In genomic region chr1:181149373-181150017, GRCm38 (mm10) we compare ENCODE assay signal across 27 mouse cellular contexts. TPM values are rescaled to one million over a fixed set of nuclear protein-coding genes. Genes with fewer than 3 reads are reported as not detected.
DNase-seq lines count a peak whose midpoint lies in the region; ATAC-seq lines count a peak whose summit lies in the region.
"Had no signal": no experiment of that assay in that cellular context is flagged by ENCODE, and none has a peak within 500 bp of the region (broad histone marks: within the 10 kb centered on the region; RNA-seq: fewer than 3 reads in every experiment).

No protein-coding gene starts in this region.

- no peak overlapping the region for H3K4me2 ChIP-seq in forebrain, embryonic 12.5 days
- H3K4me2 ChIP-seq in forebrain, embryonic 16.5 days (ENCODE audit: low read length): no peak overlapping the region
- H3K4me2 ChIP-seq in liver, embryonic 12.5 days: peak overlapping the region; percentile 54
- H3K4me2 ChIP-seq in liver, embryonic 15.5 days: peak overlapping the region; percentile 56
- H3K4me2 ChIP-seq: heart, embryonic 15.5 days; limb, embryonic 13.5 days; lung, embryonic 15.5 days; midbrain, embryonic 13.5 days; neural tube, embryonic 15.5 days had no signal

- ATAC-seq in forebrain, embryonic 12.5 days (ENCODE audit: low FRiP score): no peak
- ATAC-seq in forebrain, embryonic 16.5 days: no peak
- no peak for ATAC-seq in liver, embryonic 12.5 days
- no peak for ATAC-seq in liver, embryonic 15.5 days (ENCODE audit: insufficient read depth)
- ATAC-seq: activated CD4-positive, CD25-positive, alpha-beta regulatory T cell, adult 4 months; hindbrain, embryonic 16.5 days; Patski had no signal

- H3K4me1 ChIP-seq in forebrain, embryonic 12.5 days: peaks cover 40% of the 10 kb centered on the region
- H3K4me1 ChIP-seq in forebrain, embryonic 16.5 days (replicated peaks; ENCODE audit: control insufficient read depth, insufficient read depth, low read length): peaks cover 25% of the 10 kb centered on the region
- H3K4me1 ChIP-seq in liver, embryonic 12.5 days: peaks cover 69% of the 10 kb centered on the region
- peaks cover 67% of the 10 kb centered on the region for H3K4me1 ChIP-seq in liver, embryonic 15.5 days (replicated peaks)

- H3K27me3 ChIP-seq in forebrain, embryonic 12.5 days: no peaks in the 10 kb centered on the region
- H3K27me3 ChIP-seq in forebrain, embryonic 16.5 days (replicated peaks; ENCODE audit: control insufficient read depth, insufficient read depth, low read length): no peaks in the 10 kb centered on the region
- H3K27me3 ChIP-seq in liver, embryonic 12.5 days (replicated peaks): no peaks in the 10 kb centered on the region
- H3K27me3 ChIP-seq in liver, embryonic 15.5 days: no peaks in the 10 kb centered on the region
- H3K27me3 ChIP-seq: heart, embryonic 15.5 days; limb, embryonic 13.5 days; lung, embryonic 15.5 days; midbrain, embryonic 13.5 days; neural tube, embryonic 15.5 days; Patski had no signal

- 78% methylated on average over 3 of the region's 3 CpGs for WGBS in forebrain, embryonic 12.5 days
- WGBS in forebrain, embryonic 16.5 days: 69% methylated on average over 3 of the region's 3 CpGs
- 61% methylated on average over 3 of the region's 3 CpGs for WGBS in liver, embryonic 12.5 days (ENCODE audit: insufficient replicate concordance)
- WGBS in liver, embryonic 15.5 days (ENCODE audit: insufficient replicate concordance): 59% methylated on average over 3 of the region's 3 CpGs

- 0 out of 2 replicates have a peak overlapping the region, but pooled peaks have one; percentile 7 for H3K9ac ChIP-seq in forebrain, embryonic 12.5 days
- H3K9ac ChIP-seq in forebrain, embryonic 16.5 days (replicated peaks; ENCODE audit: low read depth, low read length): no peak overlapping the region
- H3K9ac ChIP-seq in liver, embryonic 12.5 days: no peak overlapping the region
- no peak overlapping the region for H3K9ac ChIP-seq in liver, embryonic 15.5 days
- H3K9ac ChIP-seq: heart, embryonic 15.5 days; limb, embryonic 13.5 days; lung, embryonic 15.5 days; midbrain, embryonic 13.5 days; neural tube, embryonic 15.5 days had no signal

- DNase-seq in liver (no peak), 416B (ENCODE audit: low read depth) (peak; percentile 53)
- no peak for DNase-seq in left cerebral cortex, adult 11 months (ENCODE audit: low spot score)
- DNase-seq in gastrocnemius, postnatal 14 days: no peak
- DNase-seq: adrenal gland, postnatal 36 days; cerebellum, adult 18-20 months; cerebellum, postnatal 25 days; embryo, embryonic 11 days; heart, postnatal 4 days; kidney, adult 8-10 months; kidney, postnatal 25 days; right cerebral cortex, postnatal 14 days; spleen, adult 18-20 months; thymus, adult 18-20 months had no signal

- no peaks in the 10 kb centered on the region for H3K9me3 ChIP-seq in forebrain, embryonic 12.5 days
- no peaks in the 10 kb centered on the region for H3K9me3 ChIP-seq in forebrain, embryonic 16.5 days (ENCODE audit: control insufficient read depth, low read length)
- H3K9me3 ChIP-seq in liver, embryonic 12.5 days (replicated peaks): no peaks in the 10 kb centered on the region
- no peaks in the 10 kb centered on the region for H3K9me3 ChIP-seq in liver, embryonic 15.5 days (replicated peaks)
- H3K9me3 ChIP-seq: heart, embryonic 15.5 days; limb, embryonic 13.5 days; lung, embryonic 15.5 days; midbrain, embryonic 13.5 days; neural tube, embryonic 15.5 days had no signal

- H3K36me3 ChIP-seq in forebrain, embryonic 12.5 days (replicated peaks): peaks cover 4% of the 10 kb centered on the region; the same call in 1 of the 2 replicates
- no peaks in the 10 kb centered on the region; the same call in 1 of the 2 replicates for H3K36me3 ChIP-seq in forebrain, embryonic 16.5 days (ENCODE audit: control insufficient read depth, insufficient read depth)
- H3K36me3 ChIP-seq in liver, embryonic 12.5 days: peaks cover 10% of the 10 kb centered on the region; the same call in 1 of the 2 replicates
- H3K36me3 ChIP-seq in liver, embryonic 15.5 days (replicated peaks): 0 out of 2 replicates have a peak, but pooled peaks cover 9% of the 10 kb centered on the region

- H3K27ac ChIP-seq in forebrain, embryonic 12.5 days: no peak overlapping the region
- H3K27ac ChIP-seq in forebrain, embryonic 16.5 days (ENCODE audit: low read length): no peak overlapping the region
- peak overlapping the region; percentile 75 for H3K27ac ChIP-seq in liver, embryonic 12.5 days
- H3K27ac ChIP-seq in liver, embryonic 15.5 days (replicated peaks): peak overlapping the region; percentile 85; the same call in 1 of the 2 replicates
- H3K27ac ChIP-seq: heart, embryonic 15.5 days; limb, embryonic 13.5 days; lung, embryonic 15.5 days; macrophage had no signal

- no peak overlapping the region for H3K4me3 ChIP-seq in forebrain, embryonic 12.5 days (replicated peaks)
- H3K4me3 ChIP-seq in forebrain, embryonic 16.5 days (replicated peaks; ENCODE audit: low read length): no peak overlapping the region
- H3K4me3 ChIP-seq in liver, embryonic 12.5 days: no peak overlapping the region
- no peak overlapping the region for H3K4me3 ChIP-seq in liver, embryonic 15.5 days (replicated peaks)
- H3K4me3 ChIP-seq: heart, embryonic 15.5 days; limb, embryonic 13.5 days; lung, embryonic 15.5 days; neural tube, embryonic 15.5 days had no signal

- intact Hi-C loops in gastrocnemius, postnatal 14 days (cut with DNase I; ENCODE audit: low total_unique reads): no loop called here

RNA-seq across cellular contexts. Expression of gene Cnih4, which starts 5.0 kb away (rescaled TPM):
- 80.4 and 82.9 TPM in 2 replicates for polyA plus RNA-seq in forebrain, embryonic 12.5 days (2016; fragmentation: Nextera tagmentation; extraction: Ambion mirVana)
- polyA plus RNA-seq in forebrain, embryonic 16.5 days (2015; fragmentation: Nextera tagmentation; extraction: Ambion mirVana): 70.0 and 78.4 TPM in 2 replicates
- polyA plus RNA-seq in liver, embryonic 12.5 days (2016; fragmentation: Nextera tagmentation; extraction: Ambion mirVana): 56.4 and 62.1 TPM in 2 replicates
- polyA plus RNA-seq in liver, embryonic 15.5 days (2015; fragmentation: Nextera tagmentation; extraction: Ambion mirVana): 49.1 and 50.1 TPM in 2 replicates
- 10 to 100 TPM; 25.9 to 28.6 TPM for total RNA-seq in gastrocnemius, postnatal 14 days (2021)

RNA-seq across cellular contexts. Expression of gene Nvl, which starts 5.5 kb away (rescaled TPM):
- polyA plus RNA-seq in forebrain, embryonic 12.5 days (2016; fragmentation: Nextera tagmentation; extraction: Ambion mirVana): 44.5 and 47.2 TPM in 2 replicates
- polyA plus RNA-seq in forebrain, embryonic 16.5 days (2015; fragmentation: Nextera tagmentation; extraction: Ambion mirVana): 43.1 and 51.4 TPM in 2 replicates
- 19.6 and 20.0 TPM in 2 replicates for polyA plus RNA-seq in liver, embryonic 12.5 days (2016; fragmentation: Nextera tagmentation; extraction: Ambion mirVana)
- polyA plus RNA-seq in liver, embryonic 15.5 days (2015; fragmentation: Nextera tagmentation; extraction: Ambion mirVana): 8.8 and 9.5 TPM in 2 replicates
- total RNA-seq in gastrocnemius, postnatal 14 days (2021): 1 to 10 TPM; 8.3 to 8.7 TPM

Comparison
In these comparisons a context has a peak if more than half of its experiments do, and no peak if none do; other contexts are left out.
1. H3K27ac ChIP-seq: peak in liver, embryonic 12.5 days (single experiment) and liver, embryonic 15.5 days (single experiment); none in forebrain, embryonic 12.5 days (single experiment) and forebrain, embryonic 16.5 days (single experiment).
2. H3K4me2 ChIP-seq: peak in liver, embryonic 12.5 days (single experiment) and liver, embryonic 15.5 days (single experiment); none in forebrain, embryonic 12.5 days (single experiment) and forebrain, embryonic 16.5 days (single experiment).